Mouse (Mus musculus): ENCODE measurements around the gene Usp21. TPM values are rescaled to one million over a fixed set of nuclear protein-coding genes. Genes with fewer than 3 reads are reported as not detected.
"Not testable (repeated sequence)": the region's sequence is repeated elsewhere in the genome, so short reads cannot be mapped to it uniquely, and the experiment has no call there.

Gene Usp21
- total RNA-seq, 2 experiments from 2014 or later, result 66.9 to 70.5 TPM

- DNase-seq, result no peak
Observed at GRCm38 (mm10) chr1:171263666-171264461, 23.9 kb downstream of the Usp21 start.

- no peak for DNase-seq
Observed at GRCm38 (mm10) chr1:171263185-171263611, 24.6 kb downstream of the Usp21 start.

GRCm38 (mm10) chr1:171262594-171263130 is 25.1 kb downstream of the Usp21 start:
- DNase-seq, result peak; percentile 85 to 86

DNA sequence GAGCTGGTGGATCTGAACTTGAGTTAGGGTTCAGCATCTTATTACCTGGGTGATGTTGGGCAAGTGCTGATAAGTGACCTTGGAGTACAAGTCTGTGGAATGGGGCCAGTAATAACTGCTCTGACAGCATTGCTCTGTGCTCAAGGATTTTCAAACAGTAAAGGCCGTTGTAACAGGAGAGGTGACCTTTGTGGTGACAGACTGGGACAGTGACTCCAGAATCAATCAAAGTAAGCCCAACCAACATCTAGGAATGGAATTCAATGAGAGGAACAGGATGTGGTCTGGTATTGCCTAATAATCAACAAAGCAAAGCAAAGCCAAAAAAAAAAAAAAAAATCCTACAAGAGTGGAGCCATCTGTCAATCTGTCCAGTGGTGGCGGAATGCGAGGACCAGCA is 27.5 kb downstream of the Usp21 start:
- no peak for DNase-seq

GRCm38 (mm10) chr1:171258921-171259320 is 28.9 kb downstream of the Usp21 start:
- no peak for DNase-seq

- DNase-seq, result no peak
Observed at GRCm38 (mm10) chr1:171257781-171258180, 30.0 kb downstream of the Usp21 start.

DNA sequence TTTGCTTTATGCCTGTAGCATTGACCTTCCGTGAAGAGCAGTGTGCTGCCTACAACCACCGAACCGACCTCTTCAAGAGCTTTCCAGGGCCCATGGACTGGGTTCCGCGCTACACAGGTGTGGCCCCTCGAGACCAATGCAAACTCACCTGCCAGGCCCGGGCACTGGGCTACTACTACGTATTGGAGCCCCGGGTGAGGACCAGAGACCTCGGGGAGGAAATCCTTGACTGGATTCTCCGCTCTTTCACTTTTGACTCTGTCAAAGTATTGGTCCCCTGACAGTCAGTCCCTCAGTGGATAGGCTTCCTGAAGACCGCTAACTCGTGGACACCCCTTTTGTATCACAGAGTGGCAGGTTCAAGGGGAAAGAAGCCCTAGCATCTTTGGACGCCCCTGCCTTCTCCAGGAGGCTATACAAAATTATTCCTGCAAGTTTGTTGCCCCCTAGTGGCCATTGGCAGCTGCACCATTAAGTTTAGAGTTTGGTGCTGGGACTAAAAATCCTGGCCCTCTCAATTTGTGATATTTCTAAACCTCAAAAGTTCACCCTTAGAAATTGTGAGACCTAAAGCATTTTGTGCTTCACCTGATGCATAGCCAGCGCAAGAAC is 30.7 kb downstream of the Usp21 start:
- DNase-seq, result peak; percentile 52 to 53

GRCm38 (mm10) chr1:171256095-171256818 is 31.5 kb downstream of the Usp21 start:
- no peak for DNase-seq

DNA sequence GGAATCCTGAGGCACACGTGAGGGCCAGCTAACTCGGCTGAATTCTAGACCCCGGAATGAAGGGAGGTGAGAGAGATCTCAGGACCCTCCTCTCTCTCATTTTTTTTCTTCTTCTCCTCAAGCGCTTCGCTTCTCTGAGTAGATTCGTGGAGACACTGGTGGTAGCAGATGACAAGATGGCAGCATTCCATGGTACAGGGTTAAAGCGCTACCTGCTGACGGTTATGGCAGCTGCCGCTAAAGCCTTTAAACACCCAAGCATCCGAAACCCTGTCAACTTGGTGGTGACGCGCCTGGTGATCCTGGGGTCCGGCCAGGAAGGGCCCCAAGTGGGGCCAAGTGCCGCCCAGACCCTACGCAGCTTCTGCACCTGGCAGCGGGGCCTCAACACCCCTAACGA is 35.4 kb downstream of the Usp21 start:
- no peak for DNase-seq

DNA sequence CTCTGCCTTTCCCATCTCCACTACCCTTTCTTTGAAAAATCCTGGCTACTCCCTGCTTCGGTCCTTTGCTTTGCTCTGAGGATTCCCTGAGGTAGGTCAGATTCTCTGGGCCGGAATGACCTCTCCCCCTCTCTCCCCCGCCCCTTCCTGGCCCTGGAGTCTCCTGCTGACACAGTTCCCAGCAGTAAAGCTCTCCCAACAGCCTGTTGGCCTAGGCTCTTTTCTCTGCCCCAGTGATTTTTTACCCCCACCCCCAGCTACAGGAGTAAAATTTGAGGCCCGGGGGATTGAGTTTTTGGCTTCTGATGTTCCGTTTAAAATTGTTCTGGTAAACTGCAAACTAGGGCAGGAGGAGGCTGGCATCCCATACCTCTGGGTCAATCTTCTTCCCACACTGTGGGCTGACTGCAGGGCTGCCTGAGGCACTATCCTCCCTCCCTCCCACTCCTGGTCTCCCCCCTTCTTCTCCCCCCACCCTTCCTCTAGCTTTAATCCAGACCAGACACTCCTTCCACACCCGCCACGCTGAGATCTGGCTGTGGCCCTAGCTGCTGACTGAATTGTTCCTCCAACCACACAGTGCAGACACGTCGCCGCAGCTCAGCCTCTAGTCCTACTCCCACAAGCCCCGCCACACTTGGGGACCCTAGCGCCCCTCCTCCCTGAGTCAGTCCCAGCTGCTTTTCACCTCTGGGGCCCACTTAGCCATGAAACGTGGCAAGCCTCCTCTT is 36.0 kb downstream of the Usp21 start:
- DNase-seq, result no peak

GRCm38 (mm10) chr1:171250680-171251593 is 36.9 kb downstream of the Usp21 start, which contains the start of gene Ndufs2:
Ndufs2 (minus strand) TSS chr1:171251388.
- DNase-seq, result peak in 1 of 2 experiments; percentile 32

DNA sequence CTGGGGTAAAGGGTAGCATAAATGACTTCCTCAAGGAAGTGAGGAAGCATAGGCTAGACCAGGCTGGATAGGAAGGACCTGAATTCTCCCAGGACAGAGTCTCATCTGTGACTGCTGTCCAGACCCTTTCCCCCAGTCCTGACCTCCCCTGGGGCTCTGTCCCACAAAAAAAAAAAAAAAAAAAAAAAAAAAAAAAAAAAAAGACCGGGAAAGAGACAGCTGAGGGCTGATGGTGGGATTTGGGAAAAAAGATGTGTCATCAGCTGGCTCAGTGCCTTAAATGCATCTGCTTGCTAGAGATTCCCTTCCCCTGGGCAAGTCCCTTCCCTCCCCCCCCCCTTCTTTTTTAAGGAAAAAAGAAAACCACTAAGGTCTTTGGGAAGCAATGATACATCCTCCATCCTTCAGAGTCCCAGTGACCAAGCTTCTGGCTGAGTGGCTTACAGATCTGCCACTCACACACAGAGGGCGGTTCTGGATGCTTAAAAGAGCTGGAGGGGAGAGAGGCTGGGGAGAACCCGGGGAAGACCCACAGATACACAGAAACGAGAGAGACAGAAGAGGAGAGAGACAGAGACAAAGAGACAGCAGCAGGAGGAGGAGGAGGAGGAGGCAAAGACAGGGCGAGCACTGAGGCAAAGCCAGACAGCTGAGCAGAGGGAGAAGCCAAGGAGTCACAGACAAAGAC is 37.7 kb downstream of the Usp21 start, which contains the start of gene Adamts4:
Gene Adamts4, plus strand, starts transcription at position 509 of the 688 bp plus-strand sequence.
- DNase-seq, result peak; percentile 49 to 56

- no peak for DNase-seq
Observed at GRCm38 (mm10) chr1:171248386-171249226, 39.2 kb downstream of the Usp21 start.

DNA sequence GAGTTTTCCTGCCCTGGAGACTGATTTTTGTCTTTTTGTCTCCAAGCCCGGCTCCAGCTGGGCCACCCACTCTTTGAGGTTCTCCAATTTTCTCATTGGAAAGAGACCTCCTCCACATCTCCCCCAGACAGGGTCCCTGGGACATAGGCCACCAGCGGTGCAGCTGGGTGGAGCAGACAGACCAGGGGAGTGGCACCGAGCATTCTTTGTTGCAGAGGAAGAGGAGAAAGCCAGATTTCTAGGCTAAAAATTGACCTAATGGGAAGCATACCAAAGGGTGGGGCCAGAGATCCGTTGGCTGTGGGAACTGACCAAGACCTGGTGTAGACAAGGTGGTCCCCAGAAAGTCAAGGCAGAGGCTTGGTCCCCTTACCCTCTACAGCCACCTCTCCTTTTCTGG is 39.9 kb downstream of the Usp21 start:
- no peak for DNase-seq

GRCm38 (mm10) chr1:171247453-171247841 is 40.3 kb downstream of the Usp21 start:
- no peak for DNase-seq

DNA sequence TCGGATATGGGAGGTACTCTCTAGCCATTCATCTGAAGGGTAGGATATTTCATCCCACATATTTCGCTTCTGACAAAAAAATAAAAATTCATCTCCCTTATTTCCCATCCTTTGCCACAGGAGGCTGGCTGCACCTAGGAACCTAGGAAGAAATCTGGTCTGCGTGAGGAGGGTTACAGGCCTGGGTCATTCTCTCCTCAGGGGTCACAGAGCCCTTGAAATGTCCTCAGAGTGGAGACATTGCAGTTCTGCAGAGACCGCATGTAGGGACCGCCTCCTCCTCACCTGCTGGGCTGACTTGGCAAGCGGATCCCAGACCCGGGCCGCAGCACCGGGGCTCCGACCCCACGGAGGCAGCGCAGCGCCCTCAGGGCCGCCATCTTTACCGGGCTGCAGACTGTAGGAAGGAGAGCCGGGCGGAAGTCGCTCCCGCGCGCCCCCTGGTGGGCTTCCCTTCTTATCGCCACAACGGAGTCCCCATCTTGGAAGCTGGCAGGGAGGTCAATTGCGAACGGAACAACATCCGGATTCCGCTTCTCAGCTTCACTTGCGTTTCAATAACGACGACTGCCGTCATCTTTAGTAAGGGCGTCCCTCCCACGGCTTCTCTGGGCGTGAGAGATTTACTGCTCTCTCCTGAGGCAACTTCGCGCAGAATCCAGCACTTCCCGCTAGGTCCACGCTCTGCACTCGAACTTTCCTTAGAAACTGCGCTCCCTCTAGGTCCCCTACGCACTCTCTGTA is 40.9 kb downstream of the Usp21 start:
- peak; percentile 98 for DNase-seq

- DNase-seq, result no peak
Observed at GRCm38 (mm10) chr1:171245353-171245752, 42.4 kb downstream of the Usp21 start.

DNA sequence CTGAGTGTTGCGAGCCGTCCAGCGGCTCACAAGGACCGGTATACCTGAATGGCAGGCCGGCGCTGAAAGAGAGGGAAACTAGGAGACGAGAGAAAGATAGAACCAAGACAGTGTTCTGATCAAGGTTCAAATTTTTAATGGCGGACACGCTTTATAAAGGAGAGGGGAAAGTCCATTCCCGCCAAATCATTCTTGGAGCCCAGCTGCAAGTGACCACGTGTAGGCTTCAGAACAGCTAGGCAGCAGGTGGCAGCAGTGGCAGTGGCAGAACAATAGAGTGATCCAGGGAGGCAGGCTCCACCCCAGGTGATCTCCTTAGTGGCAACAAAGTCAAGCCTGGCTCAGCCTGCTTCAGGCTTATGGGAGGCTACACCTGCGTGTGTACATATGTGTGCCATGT is 45.8 kb downstream of the Usp21 start:
- not testable (repeated sequence) for DNase-seq

- no peak for DNase-seq
Observed at GRCm38 (mm10) chr1:171240911-171241310, 46.9 kb downstream of the Usp21 start.
